Mouse (Mus musculus): ENCODE results near the gene Ly6g5b. TPM values are rescaled to one million over a fixed set of nuclear protein-coding genes. Genes with fewer than 3 reads are reported as not detected.
"Not testable (repeated sequence)": the region's sequence is repeated elsewhere in the genome, so short reads cannot be mapped to it uniquely, and the experiment has no call there.

The Ly6g5b gene
- total RNA-seq, 2 experiments from 2014 or later = 0.58 to 0.81 TPM

- DNase-seq (ENCODE audit: extremely low spot score in 1 of 2, low spot score in 2 of 2) = no peak
Observed at GRCm38 (mm10) chr17:35146139-35146538, 30.9 kb upstream of the Ly6g5b start.

GRCm38 (mm10) chr17:35141971-35142370 lies 26.7 kb upstream of the Ly6g5b start:
- no peak for DNase-seq (ENCODE audit: extremely low spot score in 1 of 2, low spot score in 2 of 2)
- intact Hi-C loops (cut with DNase I) = loop anchor here (2.0 kb wide), 1 partner anchor 17 kb away; no protein-coding TSS in a partner anchor

More at GRCm38 (mm10) chr17:35146139-35146538, 30.9 kb upstream of the Ly6g5b start:
- intact Hi-C loops (cut with DNase I) = no loop called here

- intact Hi-C loops (cut with DNase I) = no loop called here
- no peak for DNase-seq (ENCODE audit: extremely low spot score in 1 of 2, low spot score in 2 of 2)
Observed at GRCm38 (mm10) chr17:35140490-35140996, 25.3 kb upstream of the Ly6g5b start.

GRCm38 (mm10) chr17:35139269-35139668 lies 24.0 kb upstream of the Ly6g5b start:
- no peak for DNase-seq (ENCODE audit: extremely low spot score in 1 of 2, low spot score in 2 of 2)
- intact Hi-C loops (cut with DNase I) = no loop called here

- DNase-seq (ENCODE audit: extremely low spot score in 1 of 2, low spot score in 2 of 2) = no peak
- intact Hi-C loops (cut with DNase I) = no loop called here
Observed at GRCm38 (mm10) chr17:35135591-35136320, 20.5 kb upstream of the Ly6g5b start.

GRCm38 (mm10) chr17:35134801-35135590 lies 19.8 kb upstream of the Ly6g5b start, which contains the start of gene Bag6:
TSS of gene Bag6 (plus strand) at chr17:35135178.
- intact Hi-C loops (cut with DNase I) = no loop called here

DNA sequence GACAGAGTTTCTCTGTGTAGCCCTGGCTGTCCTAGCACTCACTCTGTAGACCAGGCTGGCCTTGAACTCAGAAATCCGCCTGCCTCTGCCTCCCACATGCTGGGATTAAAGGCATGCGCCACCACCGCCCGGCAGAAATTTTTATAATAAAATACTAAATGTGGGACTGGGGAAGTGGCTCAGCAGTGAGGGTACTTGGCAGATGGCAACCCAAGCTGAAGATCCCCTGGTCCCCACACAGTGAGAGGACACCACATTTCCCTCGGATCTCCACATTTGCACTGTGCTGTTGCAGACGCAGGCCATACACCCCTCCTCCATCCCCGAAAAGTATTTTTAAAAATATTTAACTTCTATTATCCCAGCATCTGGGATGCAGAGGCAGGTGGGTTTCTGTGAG lies 18.3 kb upstream of the Ly6g5b start:
- intact Hi-C loops (cut with DNase I) = no loop called here
- DNase-seq (ENCODE audit: extremely low spot score in 1 of 2, low spot score in 2 of 2) = no peak

More at GRCm38 (mm10) chr17:35134801-35135590, 19.8 kb upstream of the Ly6g5b start, which contains the start of gene Bag6:
- peak; percentile 92 to 96 for DNase-seq (ENCODE audit: extremely low spot score in 1 of 2, low spot score in 2 of 2)

DNA sequence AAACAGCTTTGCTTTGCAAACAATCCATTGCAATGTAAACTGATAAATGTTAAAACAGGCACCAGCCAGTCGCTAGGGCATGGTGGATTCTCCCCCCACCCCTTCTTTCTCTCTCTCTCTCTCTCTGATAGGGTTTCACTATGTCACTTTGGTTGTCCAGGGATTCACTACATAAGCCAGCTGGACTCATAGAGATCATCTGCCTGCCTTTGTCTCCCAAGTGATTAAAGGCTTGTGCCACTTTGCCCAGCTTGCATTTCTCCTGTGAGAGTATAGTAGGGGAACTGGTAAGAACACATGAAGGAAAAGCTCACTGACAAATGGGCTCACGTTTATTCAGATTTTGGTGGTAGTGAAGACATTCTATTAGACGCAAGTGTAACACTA lies 16.9 kb upstream of the Ly6g5b start:
- DNase-seq (ENCODE audit: extremely low spot score in 1 of 2, low spot score in 2 of 2) = no peak
- intact Hi-C loops (cut with DNase I) = no loop called here

GRCm38 (mm10) chr17:35131500-35132173 lies 16.4 kb upstream of the Ly6g5b start, which contains the start of gene Apom:
TSS of gene Apom (minus strand) at chr17:35132050.
- DNase-seq (ENCODE audit: extremely low spot score in 1 of 2, low spot score in 2 of 2) = no peak
- intact Hi-C loops (cut with DNase I) = no loop called here

- intact Hi-C loops (cut with DNase I) = no loop called here
- no peak for DNase-seq (ENCODE audit: extremely low spot score in 1 of 2, low spot score in 2 of 2)
Observed at GRCm38 (mm10) chr17:35131038-35131437, 15.8 kb upstream of the Ly6g5b start.

DNA sequence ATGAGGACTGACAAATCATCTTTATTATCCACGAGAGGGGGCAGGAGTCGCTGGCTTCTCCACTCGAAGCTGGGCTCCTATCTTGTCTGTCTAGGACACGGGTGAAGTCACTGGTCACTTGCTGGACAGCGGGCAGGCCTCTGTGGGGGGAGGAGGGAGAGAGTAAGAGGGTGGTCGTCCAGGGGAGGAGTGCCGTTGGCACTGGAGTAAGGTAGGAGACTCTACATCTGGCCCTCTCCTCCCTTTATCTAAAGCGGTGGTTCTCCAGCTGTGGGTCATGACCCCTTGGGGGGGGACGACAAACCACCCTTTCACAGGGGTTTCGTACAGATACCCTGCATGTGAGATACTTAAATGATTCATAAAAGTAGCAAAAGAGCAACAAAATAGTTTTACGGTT lies 13.8 kb upstream of the Ly6g5b start:
- DNase-seq (ENCODE audit: extremely low spot score in 1 of 2, low spot score in 2 of 2) = no peak
- intact Hi-C loops (cut with DNase I) = no loop called here

- intact Hi-C loops (cut with DNase I) = no loop called here
Observed at GRCm38 (mm10) chr17:35127017-35127416, 11.8 kb upstream of the Ly6g5b start.

GRCm38 (mm10) chr17:35126206-35126611 lies 11.0 kb upstream of the Ly6g5b start, which contains the start of gene D17H6S53E:
TSS of gene D17H6S53E (plus strand) at chr17:35126373.
- intact Hi-C loops (cut with DNase I) = no loop called here
- peak; percentile 46 to 88 for DNase-seq (ENCODE audit: extremely low spot score in 1 of 2, low spot score in 2 of 2)

More at GRCm38 (mm10) chr17:35127017-35127416, 11.8 kb upstream of the Ly6g5b start:
- no peak for DNase-seq (ENCODE audit: extremely low spot score in 1 of 2, low spot score in 2 of 2)

- intact Hi-C loops (cut with DNase I) = no loop called here
Observed at GRCm38 (mm10) chr17:35125578-35125977, 10.3 kb upstream of the Ly6g5b start.

DNA sequence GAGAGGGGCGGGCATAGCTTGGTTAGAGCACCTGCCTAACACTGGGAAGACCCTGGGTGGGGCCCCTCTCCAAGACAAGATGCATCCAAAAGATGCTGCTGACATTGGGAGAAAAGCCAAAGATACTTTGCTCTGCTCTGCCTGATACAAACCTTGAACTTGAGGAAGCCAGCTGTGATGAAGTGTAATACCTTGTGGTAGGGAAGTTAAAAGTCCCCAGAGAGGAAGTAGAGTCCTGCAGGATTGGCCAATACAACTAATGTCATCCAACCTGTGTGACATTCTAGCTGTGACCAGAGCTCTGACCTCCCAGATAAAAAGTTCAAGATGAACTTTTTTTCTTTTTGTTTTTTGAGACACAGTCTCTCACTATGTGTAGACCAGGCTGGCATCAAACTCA lies 9.9 kb upstream of the Ly6g5b start:
- intact Hi-C loops (cut with DNase I) = no loop called here
- DNase-seq (ENCODE audit: extremely low spot score in 1 of 2, low spot score in 2 of 2) = no peak

More at GRCm38 (mm10) chr17:35125578-35125977, 10.3 kb upstream of the Ly6g5b start:
- no peak for DNase-seq (ENCODE audit: extremely low spot score in 1 of 2, low spot score in 2 of 2)

- intact Hi-C loops (cut with DNase I); DNase-seq (ENCODE audit: extremely low spot score in 1 of 2, low spot score in 2 of 2): not testable (repeated sequence)
Observed at GRCm38 (mm10) chr17:35124261-35124896, 9.2 kb upstream of the Ly6g5b start.

- DNase-seq (ENCODE audit: extremely low spot score in 1 of 2, low spot score in 2 of 2); intact Hi-C loops (cut with DNase I): not testable (repeated sequence)
Observed at GRCm38 (mm10) chr17:35123287-35123686, 8.1 kb upstream of the Ly6g5b start.

DNA sequence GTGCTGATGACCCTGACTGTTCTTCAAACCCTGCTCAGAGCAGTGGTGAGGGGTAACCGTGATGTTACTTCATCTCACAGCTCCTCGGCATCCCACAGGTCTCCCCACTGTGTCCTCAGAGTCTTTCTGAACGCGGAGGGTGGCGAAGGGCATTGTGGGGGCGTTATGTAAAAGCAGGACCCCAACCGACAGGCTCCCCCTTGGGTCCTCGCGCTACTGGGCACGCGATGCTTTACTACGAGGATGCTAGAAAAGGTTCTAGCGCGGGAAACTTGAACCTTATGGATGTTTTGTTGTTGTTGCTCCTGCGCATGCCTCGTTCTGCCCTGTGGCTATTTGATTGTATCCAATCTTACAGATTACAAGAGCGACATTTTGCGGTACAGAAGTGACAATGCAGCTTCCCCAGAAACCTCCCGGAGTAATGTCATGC lies 6.7 kb upstream of the Ly6g5b start, which contains the start of gene Csnk2b:
Gene Csnk2b, minus strand, starts transcription at position 183 of the 433 bp plus-strand sequence.
- peak; percentile 65 to 82 for DNase-seq (ENCODE audit: extremely low spot score in 1 of 2, low spot score in 2 of 2)
- intact Hi-C loops (cut with DNase I) = no loop called here

Measured in left cerebral cortex, postnatal 10 days (tissue).